9 mouse cellular contexts compared by ENCODE assay signal in genomic region chr10:127261706-127262547, GRCm38 (mm10). TPM values are rescaled to one million over a fixed set of nuclear protein-coding genes. Genes with fewer than 3 reads are reported as not detected.
DNase-seq lines count a peak whose midpoint lies in the region; ATAC-seq and TF ChIP-seq lines count a peak whose summit lies in the region.
"Had no signal": no experiment of that assay in that cellular context is flagged by ENCODE, and none has a peak within 500 bp of the region (broad histone marks: within the 10 kb centered on the region; RNA-seq: fewer than 3 reads in every experiment).

No protein-coding gene starts in this region.

- no peak overlapping the region for H3K27ac ChIP-seq in lung, embryonic 14.5 days (ENCODE audit: low read depth)
- no peak overlapping the region for H3K27ac ChIP-seq in embryonic facial prominence, embryonic 11.5 days (replicated peaks; ENCODE audit: low read depth, low read length)
- H3K27ac ChIP-seq in limb, embryonic 10.5 days, result 0 out of 2 replicates have a peak overlapping the region, but pooled peaks have one; percentile 36
- no peak overlapping the region for H3K27ac ChIP-seq in stomach, embryonic 14.5 days (ENCODE audit: low read length)

- H3K36me3 ChIP-seq in lung, embryonic 14.5 days (ENCODE audit: insufficient read depth), result no peaks in the 10 kb centered on the region
- H3K36me3 ChIP-seq in embryonic facial prominence, embryonic 11.5 days (replicated peaks; ENCODE audit: control insufficient read depth, insufficient read depth, low read depth, low read length), result no peaks in the 10 kb centered on the region
- no peaks in the 10 kb centered on the region for H3K36me3 ChIP-seq in limb, embryonic 10.5 days
- H3K36me3 ChIP-seq in stomach, embryonic 14.5 days (ENCODE audit: control insufficient read depth, insufficient read depth, low read length), result no peaks in the 10 kb centered on the region

- H3K9me3 ChIP-seq in lung, embryonic 14.5 days (ENCODE audit: low read depth, low read length), result no peaks in the 10 kb centered on the region
- no peaks in the 10 kb centered on the region for H3K9me3 ChIP-seq in embryonic facial prominence, embryonic 11.5 days (replicated peaks; ENCODE audit: control insufficient read depth, low read length)
- no peaks in the 10 kb centered on the region for H3K9me3 ChIP-seq in limb, embryonic 10.5 days (replicated peaks)
- no peaks in the 10 kb centered on the region for H3K9me3 ChIP-seq in stomach, embryonic 14.5 days (ENCODE audit: control insufficient read depth, low read depth, low read length)

- no peak overlapping the region for H3K9ac ChIP-seq in lung, embryonic 14.5 days
- H3K9ac ChIP-seq in embryonic facial prominence, embryonic 11.5 days (replicated peaks; ENCODE audit: low read length), result peak overlapping the region; percentile 67; the same call in 1 of the 2 replicates
- H3K9ac ChIP-seq in stomach, embryonic 14.5 days (replicated peaks; ENCODE audit: low read depth, low read length), result no peak overlapping the region

- no peak for DNase-seq in lung, embryonic 14.5 days
- no peak for DNase-seq in lung, postnatal 25 days (ENCODE audit: low spot score)
- no peak for DNase-seq in embryonic facial prominence, embryonic 11.5 days (ENCODE audit: low spot score)
- DNase-seq in limb, embryonic 10.5 days (ENCODE audit: low spot score), result no peak
- DNase-seq in adrenal gland, postnatal 10 days, result no peak
- no peak for DNase-seq in right cerebral cortex, postnatal 4 days
- no peak for DNase-seq in right cerebral cortex, postnatal 25 days
- DNase-seq: lung, postnatal 14 days had no signal

- H3K27me3 ChIP-seq in lung, embryonic 14.5 days (ENCODE audit: insufficient read depth, low read length), result peaks cover 20% of the 10 kb centered on the region
- peaks cover 11% of the 10 kb centered on the region for H3K27me3 ChIP-seq in embryonic facial prominence, embryonic 11.5 days (ENCODE audit: control insufficient read depth, insufficient read depth, low read length)
- H3K27me3 ChIP-seq in limb, embryonic 10.5 days (ENCODE audit: low read depth, poor library complexity, severe bottlenecking), result peaks cover 44% of the 10 kb centered on the region
- 0 out of 2 replicates have a peak, but pooled peaks cover 3% of the 10 kb centered on the region for H3K27me3 ChIP-seq in stomach, embryonic 14.5 days (ENCODE audit: control insufficient read depth, insufficient read depth, low read length)

- WGBS in lung, embryonic 14.5 days, result 68% methylated on average over 15 of the region's 15 CpGs
- 61% methylated on average over 15 of the region's 15 CpGs for WGBS in embryonic facial prominence, embryonic 11.5 days
- WGBS in limb, embryonic 10.5 days, result 69% methylated on average over 15 of the region's 15 CpGs
- 68% methylated on average over 15 of the region's 15 CpGs for WGBS in stomach, embryonic 14.5 days

- TF ChIP-seq CTCF in lung, embryonic 14.5 days (IDR thresholded peaks at IDR 0.05; ENCODE audit: low read depth), result no peak

- no peak for ATAC-seq in lung, embryonic 14.5 days (ENCODE audit: insufficient read depth)
- no peak for ATAC-seq in embryonic facial prominence, embryonic 11.5 days (replicated peaks; ENCODE audit: insufficient number of reproducible peaks, low FRiP score, low TSS enrichment, low read depth)
- no peak for ATAC-seq in stomach, embryonic 14.5 days (ENCODE audit: insufficient number of reproducible peaks, insufficient read depth, low FRiP score, low read depth)

- H3K4me1 ChIP-seq in lung, embryonic 14.5 days (ENCODE audit: insufficient read depth), result peaks cover under 1% of the 10 kb centered on the region; the same call in 1 of the 2 replicates
- no peaks in the 10 kb centered on the region; the same call in 1 of the 2 replicates for H3K4me1 ChIP-seq in embryonic facial prominence, embryonic 11.5 days (ENCODE audit: control insufficient read depth, insufficient read depth, low read length)
- H3K4me1 ChIP-seq in limb, embryonic 10.5 days, result peaks cover 20% of the 10 kb centered on the region
- H3K4me1 ChIP-seq in stomach, embryonic 14.5 days (ENCODE audit: control insufficient read depth, insufficient read depth, low read length), result peaks cover 4% of the 10 kb centered on the region; the same call in 1 of the 2 replicates

- H3K4me3 ChIP-seq in lung, embryonic 14.5 days (ENCODE audit: low read depth, low read length), result no peak overlapping the region; the same call in 1 of the 2 replicates
- H3K4me3 ChIP-seq in embryonic facial prominence, embryonic 11.5 days (ENCODE audit: low read depth, low read length), result peak overlapping the region; percentile 47
- peak overlapping the region; percentile 63 for H3K4me3 ChIP-seq in limb, embryonic 10.5 days
- H3K4me3 ChIP-seq in stomach, embryonic 14.5 days (ENCODE audit: low read depth, low read length), result peak overlapping the region; percentile 38; the same call in 1 of the 2 replicates

- peak overlapping the region; percentile 84 for H3K4me2 ChIP-seq in lung, embryonic 14.5 days
- peak overlapping the region; percentile 85 for H3K4me2 ChIP-seq in embryonic facial prominence, embryonic 11.5 days (ENCODE audit: low read depth, low read length)
- H3K4me2 ChIP-seq in stomach, embryonic 14.5 days (replicated peaks; ENCODE audit: low read depth, low read length), result peak overlapping the region; percentile 89; the same call in 1 of the 2 replicates

RNA-seq across cellular contexts. Expression of gene Kif5a, which starts 1.2 kb away (rescaled TPM):
- 0.64 and 1.0 TPM in 2 replicates for polyA plus RNA-seq in lung, embryonic 14.5 days (2014; fragmentation: Nextera tagmentation; extraction: Ambion mirVana)
- polyA plus RNA-seq in embryonic facial prominence, embryonic 11.5 days (2014; fragmentation: Nextera tagmentation; extraction: Ambion mirVana), result 10.4 and 12.2 TPM in 2 replicates
- 1.4 and 2.2 TPM in 2 replicates for polyA plus RNA-seq in limb, embryonic 10.5 days (2016; fragmentation: Nextera tagmentation; extraction: Ambion mirVana)
- 7.7 and 7.8 TPM in 2 replicates for polyA plus RNA-seq in stomach, embryonic 14.5 days (2014; fragmentation: Nextera tagmentation; extraction: Ambion mirVana)
- total RNA-seq in adrenal gland, postnatal 10 days (2021), result 10 to 100 TPM in 1 of 2 experiments, 1 to 10 TPM in 1; 7.4 to 16.9 TPM

RNA-seq across cellular contexts. Expression of gene Dctn2, which starts 4.2 kb away (rescaled TPM):
- polyA plus RNA-seq in lung, embryonic 14.5 days (2014; fragmentation: Nextera tagmentation; extraction: Ambion mirVana), result 158 and 160 TPM in 2 replicates
- 162 and 180 TPM in 2 replicates for polyA plus RNA-seq in embryonic facial prominence, embryonic 11.5 days (2014; fragmentation: Nextera tagmentation; extraction: Ambion mirVana)
- 185 and 194 TPM in 2 replicates for polyA plus RNA-seq in limb, embryonic 10.5 days (2016; fragmentation: Nextera tagmentation; extraction: Ambion mirVana)
- polyA plus RNA-seq in stomach, embryonic 14.5 days (2014; fragmentation: Nextera tagmentation; extraction: Ambion mirVana), result 161 and 177 TPM in 2 replicates
- 100 to 1,000 TPM; 151 to 164 TPM for total RNA-seq in adrenal gland, postnatal 10 days (2021)

RNA-seq across cellular contexts. Expression of gene Mbd6, which starts 26.9 kb away (rescaled TPM):
- polyA plus RNA-seq in lung, embryonic 14.5 days (2014; fragmentation: Nextera tagmentation; extraction: Ambion mirVana), result 19.1 and 19.4 TPM in 2 replicates
- polyA plus RNA-seq in embryonic facial prominence, embryonic 11.5 days (2014; fragmentation: Nextera tagmentation; extraction: Ambion mirVana), result 9.8 and 11.6 TPM in 2 replicates
- polyA plus RNA-seq in limb, embryonic 10.5 days (2016; fragmentation: Nextera tagmentation; extraction: Ambion mirVana), result 16.7 and 18.8 TPM in 2 replicates
- 22.2 and 23.2 TPM in 2 replicates for polyA plus RNA-seq in stomach, embryonic 14.5 days (2014; fragmentation: Nextera tagmentation; extraction: Ambion mirVana)
- total RNA-seq in adrenal gland, postnatal 10 days (2021), result 10 to 100 TPM; 42.9 to 66.4 TPM

RNA-seq across cellular contexts. Expression of gene Mars, which starts 49.7 kb away (rescaled TPM):
- polyA plus RNA-seq in lung, embryonic 14.5 days (2014; fragmentation: Nextera tagmentation; extraction: Ambion mirVana), result 128 and 132 TPM in 2 replicates
- 174 and 179 TPM in 2 replicates for polyA plus RNA-seq in embryonic facial prominence, embryonic 11.5 days (2014; fragmentation: Nextera tagmentation; extraction: Ambion mirVana)
- 170 and 205 TPM in 2 replicates for polyA plus RNA-seq in limb, embryonic 10.5 days (2016; fragmentation: Nextera tagmentation; extraction: Ambion mirVana)
- 96.9 and 107 TPM in 2 replicates for polyA plus RNA-seq in stomach, embryonic 14.5 days (2014; fragmentation: Nextera tagmentation; extraction: Ambion mirVana)
- total RNA-seq in adrenal gland, postnatal 10 days (2021), result 10 to 100 TPM; 82.6 to 86.3 TPM

RNA-seq across cellular contexts. Expression of gene Pip4k2c, which starts 50.5 kb away (rescaled TPM):
- 17.8 and 21.0 TPM in 2 replicates for polyA plus RNA-seq in lung, embryonic 14.5 days (2014; fragmentation: Nextera tagmentation; extraction: Ambion mirVana)
- polyA plus RNA-seq in embryonic facial prominence, embryonic 11.5 days (2014; fragmentation: Nextera tagmentation; extraction: Ambion mirVana), result 14.7 and 17.8 TPM in 2 replicates
- polyA plus RNA-seq in limb, embryonic 10.5 days (2016; fragmentation: Nextera tagmentation; extraction: Ambion mirVana), result 25.0 and 27.8 TPM in 2 replicates
- 22.7 and 22.9 TPM in 2 replicates for polyA plus RNA-seq in stomach, embryonic 14.5 days (2014; fragmentation: Nextera tagmentation; extraction: Ambion mirVana)
- 10 to 100 TPM; 27.7 to 30.9 TPM for total RNA-seq in adrenal gland, postnatal 10 days (2021)
